Mouse (Mus musculus) CH12.LX (cell line): ENCODE data around the gene Smim13. TPM values are rescaled to one million over a fixed set of nuclear protein-coding genes. Genes with fewer than 3 reads are reported as not detected.
"Not testable (repeated sequence)": the region's sequence is repeated elsewhere in the genome, so short reads cannot be mapped to it uniquely, and the experiment has no call there.

Source experiments
- DNase-seq: peaks from one replicate; pipeline ENCODE4 v3.0.0-alpha.2; 2013; ENCODE audit errors: extremely low read depth
- H3K27ac ChIP-seq: 2 replicates; pipeline ENCODE4 v1.5.1; 2012; ENCODE audit warnings: low read depth, mild to moderate bottlenecking, control low read depth, moderate library complexity; ENCODE audit not compliant: insufficient read depth
- H3K27me3 ChIP-seq: replicated peaks from 2 replicates; pipeline ENCODE3; 2012; ENCODE audit warnings: inconsistent platforms
- H3K36me3 ChIP-seq, 2 experiments: replicated peaks in 1 of 2; 2 replicates each; pipeline versions ENCODE3 to v1.6.1; 2012; ENCODE audit warnings: inconsistent platforms in 1 of 2, low read length in 1 of 2, mild to moderate bottlenecking in 1 of 2, mixed read lengths in 1 of 2, moderate library complexity in 1 of 2; ENCODE audit not compliant: control insufficient read depth in 1 of 2, insufficient read depth in 1 of 2
- H3K4me1 ChIP-seq, 2 experiments: 2 replicates each; pipeline ENCODE4 v1.6.1; 2012; ENCODE audit warnings: inconsistent platforms in 1 of 2, moderate library complexity in 1 of 2; ENCODE audit not compliant: insufficient read depth in 2 of 2, control insufficient read depth in 1 of 2
- H3K4me2 ChIP-seq: 2 replicates; pipeline ENCODE4 v1.6.1; 2012; ENCODE audit warnings: low read depth, mild to moderate bottlenecking, control low read depth; ENCODE audit not compliant: poor library complexity, insufficient read depth, severe bottlenecking
- H3K4me3 ChIP-seq, 3 experiments: fragments of 150-350 bp in 1 of 3; sonication (generic) in 1 of 3; replicated peaks in 1 of 3; 2 replicates each; pipeline versions ENCODE3 to v1.5.1; 2011 to 2012; ENCODE audit warnings: low read depth in 2 of 3, low read length in 2 of 3, mild to moderate bottlenecking in 2 of 3, moderate library complexity in 2 of 3, control low read depth in 1 of 3, improper control_type of control experiment in 1 of 3, inconsistent platforms in 1 of 3, mixed read lengths in 1 of 3; ENCODE audit not compliant: poor library complexity in 1 of 3
- H3K79me2 ChIP-seq: replicated peaks from 2 replicates; pipeline ENCODE4 v1.6.1; 2012; ENCODE audit warnings: mild to moderate bottlenecking, moderate library complexity; ENCODE audit not compliant: control insufficient read depth, poor library complexity, insufficient read depth, severe bottlenecking; ENCODE audit errors: extremely low read depth
- H3K9ac ChIP-seq: 2 replicates; pipeline ENCODE4 v1.6.1; 2012; ENCODE audit warnings: low read depth, mild to moderate bottlenecking, control low read depth, moderate library complexity; ENCODE audit not compliant: insufficient read depth
- H3K9me3 ChIP-seq: replicated peaks from 2 replicates; pipeline ENCODE3; 2012; ENCODE audit warnings: low read length, inconsistent platforms, mixed read lengths
- BHLHE40 ChIP-seq: IDR thresholded peaks from 2 replicates; pipeline ENCODE4 v1.6.1; 2011; ENCODE audit warnings: mild to moderate bottlenecking, low read depth, low read length, improper control_type of control experiment
- CHD1 ChIP-seq: IDR thresholded peaks from 2 replicates; pipeline ENCODE4 v1.6.1; 2012; ENCODE audit warnings: low read depth, low read length, improper control_type of control experiment, inconsistent platforms
- CHD2 ChIP-seq: IDR thresholded peaks from 2 replicates; pipeline ENCODE4 v1.6.1; 2011; ENCODE audit warnings: low read length, improper control_type of control experiment
- CTCF ChIP-seq, 2 experiments: IDR thresholded peaks in 1 of 2; conservative IDR thresholded peaks in 1 of 2; 2 replicates each; pipeline ENCODE4 v1.5.1; 2011 to 2012; ENCODE audit warnings: low read depth in 2 of 2, low read length in 2 of 2, improper control_type of control experiment in 1 of 2, inconsistent platforms in 1 of 2, mild to moderate bottlenecking in 1 of 2, moderate library complexity in 1 of 2
- ELF1 ChIP-seq: IDR thresholded peaks from 2 replicates; pipeline ENCODE4 v1.6.1; 2014; ENCODE audit warnings: low read depth, mild to moderate bottlenecking, inconsistent platforms, low read length, improper control_type of control experiment
- JUND ChIP-seq: conservative IDR thresholded peaks from 2 replicates; pipeline ENCODE4 v1.6.1; 2011; ENCODE audit warnings: low read depth, low read length, improper control_type of control experiment
- MAFK ChIP-seq: IDR thresholded peaks from 2 replicates; pipeline ENCODE4 v1.6.1; 2011; ENCODE audit warnings: low read length, improper control_type of control experiment; ENCODE audit not compliant: insufficient replicate concordance
- MAX ChIP-seq: IDR thresholded peaks from 2 replicates; pipeline ENCODE4 v1.6.1; 2011; ENCODE audit warnings: low read length, improper control_type of control experiment
- MXI1 ChIP-seq: IDR thresholded peaks from 2 replicates; pipeline ENCODE4 v1.6.1; 2011; ENCODE audit warnings: mild to moderate bottlenecking, low read depth, low read length, improper control_type of control experiment
- SIN3A ChIP-seq: IDR thresholded peaks from 2 replicates; pipeline ENCODE4 v1.6.1; 2012; ENCODE audit warnings: low read length, improper control_type of control experiment, inconsistent platforms
- TBP ChIP-seq: conservative IDR thresholded peaks from 2 replicates; pipeline ENCODE4 v1.6.1; 2011; ENCODE audit warnings: low read depth, low read length, improper control_type of control experiment
- ZNF384 ChIP-seq: IDR thresholded peaks from 2 replicates; pipeline ENCODE4 v1.6.1; 2012; ENCODE audit warnings: low read depth, low read length, improper control_type of control experiment, inconsistent platforms
- dilution Hi-C: fragments of 300-500 bp; cut with MboI; formaldehyde crosslinking; loops from 2 replicates; pipeline ENCODE4 v1.14.3; 2020; ENCODE audit warnings: low sequenced_read_pairs; ENCODE audit not compliant: extremely low pct_unique_long_range_greater_than_20kb, extremely low pct_ligation_motif_present
- in situ Hi-C: fragments of 300-500 bp; cut with MboI; formaldehyde crosslinking; loops from 3 replicates; pipeline ENCODE4 v1.14.3; 2019; ENCODE audit warnings: low sequenced_read_pairs, low pct_ligation_motif_present, low pct_unique_long_range_greater_than_20kb, mixed read lengths
- polyA plus RNA-seq: library from polyadenylated mRNA; unstranded; fragments of >175 nt; gene quantifications from 2 replicates; pipeline ENCODE4 v1.2.1, GENCODE M21; 2012; ENCODE audit warnings: low read depth; ENCODE audit not compliant: insufficient read length
- total RNA-seq, 2 experiments: library from RNA; depleted of rRNA; stranded (reverse); fragments of 300-350 nt in 1 of 2; fragments of >200 nt in 1 of 2; gene quantifications; 2 replicates each; pipeline ENCODE4 v1.2.3; 2012 to 2014

Smim13 gene
- total and polyA plus RNA-seq, 3 experiments: 4.4 to 13.4 (median 11.6) TPM

DNA sequence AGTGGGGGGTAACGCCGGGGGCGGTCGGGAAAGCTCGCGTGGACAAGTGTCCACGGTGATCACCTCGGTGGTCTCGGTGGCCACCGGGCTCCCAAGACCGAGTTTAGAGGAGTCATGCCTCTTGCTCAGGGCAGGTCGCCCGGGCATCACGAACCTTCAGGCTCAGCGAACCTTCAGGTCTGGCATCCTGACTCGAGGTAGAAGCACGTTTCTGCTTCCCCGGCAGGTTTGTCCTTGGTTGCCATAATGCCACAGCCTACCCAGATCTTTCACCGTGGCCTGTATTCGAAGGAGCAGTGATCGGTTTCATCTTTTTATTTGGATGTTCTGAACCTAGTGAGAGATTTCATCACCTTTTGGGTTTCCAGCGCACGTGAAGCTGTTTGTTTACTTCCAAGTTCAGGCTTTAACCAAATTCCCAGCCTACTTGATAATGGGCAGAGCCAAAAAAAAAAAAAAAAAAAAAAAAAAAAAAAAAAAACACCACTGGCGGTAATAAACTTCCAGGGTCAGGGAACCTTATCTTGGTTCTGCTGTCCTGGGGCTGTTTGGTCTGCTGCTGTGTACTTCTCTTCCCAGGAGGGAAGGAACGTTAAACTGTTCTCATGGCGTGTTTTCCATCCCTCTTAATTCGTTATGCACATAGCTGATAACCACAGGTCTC, 806 bp downstream of the Smim13 start:
- Histone ChIP-seq H3K36me3 (peaks cover 0 to 20% of the 10 kb centered on the region in 2 experiments), H3K27ac (peak overlapping the region; percentile 34; the same call in 1 of the 2 replicates), H3K4me1 (peaks cover 3 to 20% of the 10 kb centered on the region in 2 experiments; a peak in 3 of 4 replicates), H3K4me3 (peak overlapping the region; percentile 78 to 94 (median 90)), H3K9me3 (no peaks in the 10 kb centered on the region), H3K4me2 (peak overlapping the region; percentile 80), H3K9ac (peak overlapping the region; percentile 76), H3K27me3 (no peaks in the 10 kb centered on the region), H3K79me2 (no peaks in the 10 kb centered on the region; the same call in none of the 2 replicates)
- dilution Hi-C loops: no loop called here
- DNase-seq: no peak
- TF ChIP-seq CHD2 (peak; percentile 27; the same call in 1 of the 2 replicates), ZNF384 (peak; percentile 85), CTCF (conservative IDR thresholded peaks at IDR 0.05 in 1 of 2, IDR thresholded peaks at IDR 0.05 in 1 of 2; ENCODE audit: low read depth in 2 of 2, low read length in 2 of 2) (no peak), ELF1 (0 out of 2 replicates have a peak, but pooled peaks have one; percentile 34), CHD1 (0 out of 2 replicates have a peak, but pooled peaks have one; percentile 26), TBP (no peak), MAX (peak; percentile 49; the same call in 1 of the 2 replicates), SIN3A (peak; percentile 63), JUND (no peak), MXI1 (peak; percentile 38), BHLHE40 (peak; percentile 70)
- in situ Hi-C loops: no loop called here

DNA sequence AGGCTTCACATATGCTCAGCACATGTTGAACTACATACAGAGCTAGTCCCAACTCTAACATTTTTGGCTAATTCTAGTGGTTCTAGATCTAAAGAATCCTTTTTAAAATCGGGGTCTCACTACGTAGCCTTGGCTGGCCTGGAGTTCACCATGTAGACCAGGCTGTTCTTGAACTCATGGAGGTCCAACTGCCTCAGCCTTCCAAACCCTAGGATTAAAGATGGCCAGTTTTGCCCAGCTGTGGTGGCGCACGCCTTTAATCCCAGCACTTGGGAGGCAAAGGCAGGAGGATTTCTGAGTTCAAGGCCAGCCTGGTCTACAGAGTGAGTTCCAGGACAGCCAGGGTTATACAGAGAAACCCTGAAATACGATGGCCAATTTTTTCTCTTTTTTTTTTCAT, 1.6 kb downstream of the Smim13 start:
- DNase-seq, H3K9me3 ChIP-seq, H3K4me3 ChIP-seq, H3K27me3 ChIP-seq, H3K79me2 ChIP-seq, H3K27ac ChIP-seq, dilution Hi-C loops, H3K9ac ChIP-seq, in situ Hi-C loops: not testable (repeated sequence)
- Histone ChIP-seq H3K4me2 (0 out of 2 replicates have a peak overlapping the region, but pooled peaks have one; percentile 3), H3K36me3 (peaks cover 0 to 26% of the 10 kb centered on the region in 2 experiments), H3K4me1 (peaks cover 3 to 20% of the 10 kb centered on the region in 2 experiments; a peak in 3 of 4 replicates)
- peak; percentile 50; the same call in 1 of the 2 replicates for TF ChIP-seq TBP

DNA sequence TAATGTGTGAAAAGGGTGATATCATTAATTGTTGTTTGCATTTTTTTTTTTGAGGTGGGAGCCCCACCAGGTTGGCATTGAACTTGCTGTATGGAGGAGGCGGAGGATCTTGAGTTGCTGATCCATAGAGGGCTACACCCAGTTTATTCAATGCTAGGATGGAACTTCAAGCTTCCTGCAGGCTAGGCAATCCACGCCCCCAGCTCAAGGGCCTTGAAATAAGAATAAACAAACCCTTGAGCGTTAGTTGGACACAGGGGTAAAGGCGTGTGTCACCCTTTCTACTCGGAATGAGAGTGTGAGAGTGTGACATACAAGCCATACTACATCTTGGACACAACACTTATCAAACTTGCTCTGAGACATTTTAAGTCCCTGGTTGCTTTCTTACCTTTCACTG, 2.0 kb downstream of the Smim13 start:
- H3K4me3 ChIP-seq: no peak overlapping the region
- no peak for DNase-seq
- no peaks in the 10 kb centered on the region for H3K9me3 ChIP-seq
- no peak overlapping the region for H3K27ac ChIP-seq
- in situ Hi-C loops (no loop called here), dilution Hi-C loops (no loop called here)
- TF ChIP-seq JUND (no peak), MAFK (no peak)
- H3K4me2 ChIP-seq: no peak overlapping the region
- H3K36me3 ChIP-seq: peaks cover 0 to 26% of the 10 kb centered on the region in 2 experiments
- H3K9ac ChIP-seq: no peak overlapping the region
- no peaks in the 10 kb centered on the region for H3K27me3 ChIP-seq
- no peaks in the 10 kb centered on the region; the same call in none of the 2 replicates for H3K79me2 ChIP-seq
- H3K4me1 ChIP-seq: peaks cover 3 to 23% of the 10 kb centered on the region in 2 experiments; a peak in 3 of 4 replicates
